12 mouse cellular contexts compared by ENCODE assay signal in the genomic region with DNA sequence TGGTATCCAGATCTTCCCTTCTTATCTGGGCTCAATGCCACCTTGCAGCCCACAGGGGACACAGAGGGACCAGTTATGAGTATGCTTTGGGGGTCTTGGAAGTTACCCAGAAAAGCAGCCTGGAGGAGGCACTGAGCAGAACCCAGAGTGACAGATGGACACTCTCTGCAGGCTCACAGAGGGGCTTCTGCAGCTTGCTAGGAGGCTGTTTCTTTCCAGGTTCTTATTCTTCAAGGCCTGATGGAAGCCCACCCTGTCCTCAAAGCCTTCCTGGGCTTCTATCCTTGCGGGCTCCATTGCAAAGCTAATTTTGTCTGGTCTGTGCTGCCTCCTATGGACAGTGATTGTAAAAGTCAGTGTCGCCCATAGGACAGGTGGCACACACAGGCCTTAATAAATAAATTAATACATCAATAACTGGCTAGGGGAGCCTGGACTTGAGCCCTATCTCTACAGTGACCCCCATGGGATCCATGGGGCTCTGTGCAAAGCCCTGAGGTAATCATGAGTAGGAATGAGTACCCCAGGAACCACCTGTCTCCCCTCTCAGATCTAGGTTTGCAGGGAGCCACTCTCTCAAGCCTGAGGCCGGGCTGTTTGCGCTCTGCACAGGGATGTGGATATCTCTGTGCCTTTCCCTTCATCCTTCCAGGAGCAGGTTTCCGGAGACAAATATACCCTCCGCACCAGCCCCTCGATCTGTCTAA.
A peak's percentile ranks its signal among the peaks of the same experiment; 100 is the strongest.
DNase-seq lines count a peak whose midpoint lies in the region; ATAC-seq and TF ChIP-seq lines count a peak whose summit lies in the region.
"Had no signal": no experiment of that assay in that cellular context is flagged by ENCODE, and none has a peak within 500 bp of the region (broad histone marks: within the 10 kb centered on the region; RNA-seq: fewer than 3 reads in every experiment).

No protein-coding gene starts in this region.

- no peak for TF ChIP-seq POLR2A in brain, embryonic 14.5 days (IDR thresholded peaks at IDR 0.05; ENCODE audit: borderline replicate concordance, extremely low read depth, insufficient read depth, insufficient read length, poor library complexity, severe bottlenecking)

- no peak overlapping the region for H3K4me3 ChIP-seq in forebrain, postnatal 0 days (ENCODE audit: low read depth, low read length)
- no peak overlapping the region for H3K4me3 ChIP-seq in midbrain, embryonic 15.5 days
- H3K4me3 ChIP-seq: limb, embryonic 10.5 days had no signal

- 31% methylated on average over 7 of the region's 7 CpGs for WGBS in forebrain, postnatal 0 days
- WGBS in midbrain, embryonic 15.5 days: 41% methylated on average over 7 of the region's 7 CpGs

- H3K4me2 ChIP-seq in forebrain, postnatal 0 days (ENCODE audit: low read depth): no peak overlapping the region
- H3K4me2 ChIP-seq in midbrain, embryonic 15.5 days: no peak overlapping the region

- no peaks in the 10 kb centered on the region for H3K36me3 ChIP-seq in forebrain, postnatal 0 days (ENCODE audit: insufficient read depth)
- no peaks in the 10 kb centered on the region for H3K36me3 ChIP-seq in midbrain, embryonic 15.5 days (replicated peaks)
- H3K36me3 ChIP-seq: limb, embryonic 10.5 days had no signal

- intact Hi-C loops in left cerebral cortex, postnatal 14 days (cut with DNase I): loop anchor here (2.0 kb wide), 1 partner anchor 150 kb away; no protein-coding TSS in a partner anchor

- peak; percentile 45; the same call in 1 of the 2 replicates for TF ChIP-seq CTCF in brain, embryonic 14.5 days (IDR thresholded peaks at IDR 0.05; ENCODE audit: borderline replicate concordance, extremely low read depth, insufficient read depth, insufficient read length)
- peak; percentile 46 for TF ChIP-seq CTCF in forebrain, postnatal 0 days (IDR thresholded peaks at IDR 0.05; ENCODE audit: low read depth)

- peak overlapping the region; percentile 79 for H3K27ac ChIP-seq in forebrain, postnatal 0 days (ENCODE audit: low read depth, low read length)
- peak overlapping the region; percentile 70 for H3K27ac ChIP-seq in midbrain, embryonic 15.5 days
- H3K27ac ChIP-seq: limb, embryonic 10.5 days had no signal

- no peak overlapping the region for H3K9ac ChIP-seq in forebrain, postnatal 0 days
- no peak overlapping the region for H3K9ac ChIP-seq in midbrain, embryonic 15.5 days

- no peaks in the 10 kb centered on the region for H3K9me3 ChIP-seq in forebrain, postnatal 0 days (ENCODE audit: low read length)
- H3K9me3 ChIP-seq in midbrain, embryonic 15.5 days: no peaks in the 10 kb centered on the region
- H3K9me3 ChIP-seq: limb, embryonic 10.5 days had no signal

- no peaks in the 10 kb centered on the region for H3K27me3 ChIP-seq in forebrain, postnatal 0 days (ENCODE audit: insufficient read depth, low read length)
- no peaks in the 10 kb centered on the region for H3K27me3 ChIP-seq in midbrain, embryonic 15.5 days (replicated peaks)

- ATAC-seq in forebrain, postnatal 0 days: peak; percentile 50
- ATAC-seq in midbrain, embryonic 15.5 days (replicated peaks): peak; percentile 63
- no peak for ATAC-seq in megakaryocyte, adult 5-6 weeks (ENCODE audit: poor library complexity, severe bottlenecking)
- ATAC-seq: Patski had no signal

- peaks cover 15% of the 10 kb centered on the region for H3K4me1 ChIP-seq in forebrain, postnatal 0 days (ENCODE audit: insufficient read depth)
- peaks cover 29% of the 10 kb centered on the region for H3K4me1 ChIP-seq in midbrain, embryonic 15.5 days
- H3K4me1 ChIP-seq: limb, embryonic 10.5 days had no signal

- DNase-seq in brain, embryonic 14.5 days (ENCODE audit: low read depth): peak; percentile 81
- peak; percentile 50 for DNase-seq in cerebellum, adult 8-10 months
- peak; percentile 52 for DNase-seq in forebrain, postnatal 0 days
- no peak for DNase-seq in thymus, postnatal 4 days
- no peak for DNase-seq in left cerebral cortex, postnatal 14 days (ENCODE audit: low spot score in 2 of 2)
- DNase-seq: kidney, adult 2 months; lung, postnatal 36 days; right cerebral cortex, postnatal 4 days had no signal

Comparison
In these comparisons a context has a peak if more than half of its experiments do, and no peak if none do; other contexts are left out.
1. DNase-seq: peak in brain, embryonic 14.5 days (single experiment), cerebellum, adult 8-10 months (single experiment) and forebrain, postnatal 0 days (single experiment); none in thymus, postnatal 4 days (single experiment) and left cerebral cortex, postnatal 14 days (0 of 2).